Mouse (Mus musculus) lung, adult 2 months (tissue): ENCODE data around the gene Treml4. TPM values are rescaled to one million over a fixed set of nuclear protein-coding genes. Genes with fewer than 3 reads are reported as not detected.
"Not testable (repeated sequence)": the region's sequence is repeated elsewhere in the genome, so short reads cannot be mapped to it uniquely, and the experiment has no call there.

Experiments used
- DNase-seq: peaks from one replicate; pipeline ENCODE4 v3.0.0; 2022
- H3K4me1 ChIP-seq: fragments of 200-500 bp; 2 replicates; pipeline ENCODE4 v1.6.1; 2011; ENCODE audit warnings: low read length; ENCODE audit not compliant: control insufficient read depth, insufficient read depth
- H3K4me3 ChIP-seq: fragments of 200-500 bp; replicated peaks from 2 replicates; pipeline ENCODE3; 2011; ENCODE audit warnings: low read depth, mild to moderate bottlenecking, control low read depth, low read length; ENCODE audit errors: extremely low read depth
- CTCF ChIP-seq: fragments of 200-500 bp; IDR thresholded peaks from 2 replicates; pipeline ENCODE4 v1.5.1; 2011; ENCODE audit warnings: mild to moderate bottlenecking, low read length, control low read depth; ENCODE audit not compliant: insufficient read depth
- POLR2A ChIP-seq: fragments of 200-500 bp; IDR thresholded peaks from 2 replicates; pipeline ENCODE4 v1.6.1; 2011; ENCODE audit warnings: low read depth, mild to moderate bottlenecking, control low read depth, low read length, borderline replicate concordance; ENCODE audit errors: extremely low read depth
- WGBS: fragments of 180-500 bp; shearing (Covaris S2); methylation state at CpG from one replicate; pipeline ENCODE4 v1.1.7; 2018; 5-methylcytosine and 5-hydroxymethylcytosine counted together
- polyA plus RNA-seq: library from polyadenylated mRNA; depleted of rRNA; stranded (reverse); fragments of >200 nt; gene quantifications from 2 replicates; pipeline ENCODE4 v1.2.3, GENCODE M21; 2012

Gene Treml4
- polyA plus RNA-seq, 1 experiment = 11.7 TPM

GRCm38 (mm10) chr17:48293500-48294194 lies 29.6 kb downstream of the Treml4 start:
- no peak overlapping the region for H3K4me3 ChIP-seq
- 65% methylated on average over 5 of the region's 5 CpGs for WGBS
- DNase-seq = no peak

GRCm38 (mm10) chr17:48299203-48299602 lies 35.1 kb downstream of the Treml4 start, which contains the start of gene Treml2:
TSS of gene Treml2 (plus strand) at chr17:48299498.
- 22% methylated on average over 3 of the region's 4 CpGs for WGBS
- TF ChIP-seq CTCF (no peak), POLR2A (no peak)
- DNase-seq = no peak
- Histone ChIP-seq H3K4me1 (no peaks in the 10 kb centered on the region), H3K4me3 (peak within 1 kb of the TSS; percentile 58)

More at GRCm38 (mm10) chr17:48293500-48294194, 29.6 kb downstream of the Treml4 start:
- TF ChIP-seq POLR2A (no peak), CTCF (no peak)
- H3K4me1 ChIP-seq = no peaks in the 10 kb centered on the region

- Histone ChIP-seq H3K4me3 (no peak overlapping the region), H3K4me1 (no peaks in the 10 kb centered on the region)
- 40% methylated on average over 7 of the region's 7 CpGs for WGBS
- DNase-seq = no peak
- TF ChIP-seq CTCF (no peak), POLR2A (no peak)
Observed at GRCm38 (mm10) chr17:48299756-48300155, 35.7 kb downstream of the Treml4 start.

- no peak for DNase-seq
- no peak for TF ChIP-seq CTCF
- no peak for TF ChIP-seq POLR2A
- WGBS = 59% methylated on average over 7 of the region's 7 CpGs
- peak overlapping the region; percentile 58 for H3K4me3 ChIP-seq
- H3K4me1 ChIP-seq = no peaks in the 10 kb centered on the region
Observed at GRCm38 (mm10) chr17:48300199-48300598, 36.1 kb downstream of the Treml4 start.

GRCm38 (mm10) chr17:48300861-48301260 lies 36.8 kb downstream of the Treml4 start:
- H3K4me1 ChIP-seq = no peaks in the 10 kb centered on the region
- TF ChIP-seq POLR2A (no peak), CTCF (no peak)
- 54% methylated on average over 9 of the region's 9 CpGs for WGBS
- no peak for DNase-seq
- no peak overlapping the region for H3K4me3 ChIP-seq

- 83% methylated on average over 5 of the region's 5 CpGs for WGBS
- Histone ChIP-seq H3K4me3 (no peak overlapping the region), H3K4me1 (no peaks in the 10 kb centered on the region)
- no peak for DNase-seq
- TF ChIP-seq CTCF (no peak), POLR2A (no peak)
Observed at GRCm38 (mm10) chr17:48301792-48302191, 37.7 kb downstream of the Treml4 start.

- WGBS = 51% methylated on average over 2 of the region's 2 CpGs
- TF ChIP-seq CTCF = no peak
- no peak for TF ChIP-seq POLR2A
- Histone ChIP-seq H3K4me3 (no peak overlapping the region), H3K4me1 (no peaks in the 10 kb centered on the region)
- DNase-seq = no peak
Observed at GRCm38 (mm10) chr17:48312124-48312523, 48.0 kb downstream of the Treml4 start.

GRCm38 (mm10) chr17:48315905-48316579 lies 51.9 kb downstream of the Treml4 start, which contains the start of gene B430306N03Rik:
TSS of gene B430306N03Rik (plus strand) at chr17:48316141.
- not testable (repeated sequence) for DNase-seq, H3K4me3 ChIP-seq, H3K4me1 ChIP-seq
- 59% methylated on average over 3 of the region's 3 CpGs for WGBS

GRCm38 (mm10) chr17:48318686-48319085 lies 54.6 kb downstream of the Treml4 start:
- Histone ChIP-seq H3K4me3 (no peak overlapping the region), H3K4me1 (no peaks in the 10 kb centered on the region)
- no peak for DNase-seq
- TF ChIP-seq CTCF (no peak), POLR2A (no peak)
- 95% methylated on average over 1 of the region's 1 CpGs for WGBS

GRCm38 (mm10) chr17:48321279-48321678 lies 57.2 kb downstream of the Treml4 start:
- DNase-seq = no peak
- H3K4me1 ChIP-seq = no peaks in the 10 kb centered on the region
- H3K4me3 ChIP-seq = no peak overlapping the region
- 61% methylated on average over 2 of the region's 2 CpGs for WGBS
- TF ChIP-seq POLR2A = no peak
- no peak for TF ChIP-seq CTCF
